ENCODE assay signal across 25 mouse cellular contexts in genomic region chr5:75847341-75847740, GRCm38 (mm10).
"Had no signal": no experiment of that assay in that cellular context is flagged by ENCODE, and none has a peak within 500 bp of the region (broad histone marks: within the 10 kb centered on the region; RNA-seq: fewer than 3 reads in every experiment).

No protein-coding gene starts in this region.

- H3K4me2 ChIP-seq: heart, embryonic 11.5 days; heart, embryonic 13.5 days; heart, embryonic 15.5 days; hindbrain, embryonic 12.5 days; hindbrain, embryonic 14.5 days; intestine, embryonic 15.5 days; limb, embryonic 12.5 days; liver, embryonic 13.5 days; liver, embryonic 15.5 days had no signal

- H3K4me3 ChIP-seq: gastrocnemius, adult 2 months; heart, embryonic 13.5 days; heart, embryonic 15.5 days; hindbrain, embryonic 10.5 days; hindbrain, embryonic 12.5 days; intestine, embryonic 15.5 days; limb, embryonic 12.5 days; liver, embryonic 13.5 days; liver, embryonic 15.5 days had no signal

- H3K4me1 ChIP-seq: heart, embryonic 13.5 days; heart, embryonic 15.5 days; intestine, embryonic 15.5 days; limb, embryonic 12.5 days; liver, embryonic 13.5 days; liver, embryonic 15.5 days had no signal

- H3K36me3 ChIP-seq: heart, embryonic 13.5 days; heart, embryonic 15.5 days; hindbrain, embryonic 10.5 days; hindbrain, embryonic 12.5 days; intestine, embryonic 15.5 days; limb, embryonic 12.5 days; liver, embryonic 13.5 days; liver, embryonic 15.5 days had no signal

- H3K27me3 ChIP-seq: heart, embryonic 15.5 days; hindbrain, embryonic 12.5 days; intestine, embryonic 15.5 days; limb, embryonic 12.5 days; liver, embryonic 13.5 days; liver, embryonic 15.5 days had no signal

- H3K9ac ChIP-seq: heart, embryonic 13.5 days; heart, embryonic 15.5 days; hindbrain, embryonic 12.5 days; hindbrain, embryonic 14.5 days; intestine, embryonic 15.5 days; limb, embryonic 12.5 days; liver, embryonic 13.5 days; liver, embryonic 15.5 days had no signal

- H3K27ac ChIP-seq: gastrocnemius, adult 2 months; heart, embryonic 13.5 days; heart, embryonic 15.5 days; hindbrain, embryonic 12.5 days; hindbrain, embryonic 14.5 days; intestine, embryonic 15.5 days; kidney, postnatal 0 days; limb, embryonic 12.5 days; liver, embryonic 13.5 days; liver, embryonic 15.5 days had no signal

- H3K9me3 ChIP-seq: heart, embryonic 13.5 days; heart, embryonic 15.5 days; hindbrain, embryonic 10.5 days; hindbrain, embryonic 12.5 days; intestine, embryonic 15.5 days; limb, embryonic 12.5 days; liver, embryonic 13.5 days; liver, embryonic 15.5 days had no signal

- DNase-seq: gastrocnemius, adult 2 months; gastrocnemius, postnatal 10 days; gastrocnemius, postnatal 25 days; heart, postnatal 4 days; kidney, adult 18-20 months; kidney, adult 8-10 months; kidney, postnatal 14 days; kidney, postnatal 36 days; layer of hippocampus, adult 9-11 months; layer of hippocampus, postnatal 36 days; left cerebral cortex, postnatal 4 days; liver, embryonic 13.5 days had no signal

- ATAC-seq: hindbrain, embryonic 16.5 days; inflammation-experienced regulatory T-cells, adult 6 months; intestine, embryonic 15.5 days; intestine, postnatal 0 days had no signal
